Mouse (Mus musculus) thymus, adult 2 months (tissue): ENCODE data around the gene Ldlrad3.

ENCODE experiments used
- CTCF ChIP-seq: fragments of 200-500 bp; IDR thresholded peaks from 2 replicates; pipeline ENCODE4 v1.5.1; 2012; ENCODE audit warnings: mild to moderate bottlenecking, control low read depth, low read length, moderate library complexity, borderline replicate concordance; ENCODE audit not compliant: control insufficient read depth, poor library complexity, insufficient read depth; ENCODE audit errors: extremely low read depth
- POLR2A ChIP-seq: fragments of 200-500 bp; IDR thresholded peaks from 2 replicates; pipeline ENCODE4 v1.6.1; 2012; ENCODE audit warnings: mild to moderate bottlenecking, low read length, control low read depth, moderate library complexity; ENCODE audit not compliant: control insufficient read depth, poor library complexity, insufficient read depth; ENCODE audit errors: extremely low read depth

DNA sequence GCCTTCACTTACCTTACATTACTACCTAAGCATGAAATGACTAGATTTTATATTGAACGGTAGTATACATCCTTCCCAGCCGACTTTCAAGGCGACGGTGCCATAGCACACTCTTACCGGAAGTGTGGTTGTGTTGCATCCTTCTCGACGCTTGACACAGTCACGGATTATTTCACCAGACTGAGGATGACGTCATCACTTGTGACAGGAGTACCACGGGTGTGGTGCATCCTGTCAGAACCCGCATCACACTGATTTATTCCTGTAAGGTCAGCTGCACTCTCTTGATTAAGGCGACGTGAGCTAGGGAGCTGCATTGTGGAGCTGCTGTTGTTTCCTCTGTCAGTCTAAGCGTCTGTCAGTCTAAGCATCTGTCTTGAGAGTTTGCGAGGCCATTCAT lies 40.1 kb upstream of the Ldlrad3 start:
- no peak for TF ChIP-seq CTCF
- no peak for TF ChIP-seq POLR2A
